Mouse (Mus musculus): ENCODE data around the gene Ctnna2.

DNA sequence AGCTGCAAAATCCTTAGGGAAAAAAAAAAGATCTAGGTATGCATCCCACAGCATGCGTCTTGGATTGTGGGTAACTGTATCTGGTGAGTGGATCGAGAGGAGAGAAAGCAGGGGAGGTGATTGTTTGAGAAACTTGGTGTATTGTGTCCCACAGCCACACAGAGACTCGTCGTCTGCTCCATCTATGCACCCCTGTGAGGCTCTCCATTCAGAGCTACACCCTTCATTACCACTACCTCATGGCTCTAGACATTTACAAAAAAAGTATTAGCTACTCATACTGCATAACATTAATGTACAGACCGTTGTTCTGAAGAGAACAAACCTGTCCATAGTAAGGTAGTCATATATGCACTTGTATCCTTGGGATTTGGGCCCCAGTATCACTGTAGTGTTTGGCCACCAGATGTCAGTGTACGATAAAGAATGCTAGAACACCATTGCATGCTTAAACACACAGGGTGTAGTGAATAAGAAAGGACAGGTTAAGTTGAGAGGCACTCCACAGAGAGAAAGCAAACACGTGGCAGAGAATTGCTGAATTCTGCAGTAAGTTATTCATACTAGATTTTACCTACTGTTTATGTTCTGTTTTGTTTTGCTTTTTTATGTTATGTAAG lies 350.8 kb downstream of the Ctnna2 start:
- no peak for TF ChIP-seq GATA1 (IDR thresholded peaks at IDR 0.05; ENCODE audit: borderline replicate concordance, low read length)
- no peak for TF ChIP-seq FLI1 (IDR thresholded peaks at IDR 0.05; ENCODE audit: low read length)
